Mouse (Mus musculus) E14TG2a.4 (cell line): ENCODE measurements around the gene Bco1.

Source experiments
- H3K27me3 ChIP-seq: 2 replicates; pipeline ENCODE4 v1.6.1; 2014; ENCODE audit warnings: low read length, control low read depth; ENCODE audit not compliant: insufficient read depth
- H3K36me3 ChIP-seq: 2 replicates; pipeline ENCODE4 v1.6.1; 2014; ENCODE audit warnings: low read length, control low read depth; ENCODE audit not compliant: insufficient read depth
- H3K4me1 ChIP-seq: replicated peaks from 2 replicates; pipeline ENCODE4 v1.6.1; 2014; ENCODE audit warnings: low read depth, low read length, control low read depth
- H3K4me3 ChIP-seq: replicated peaks from 2 replicates; pipeline ENCODE4 v1.5.1; 2014; ENCODE audit warnings: mild to moderate bottlenecking, low read length
- H3K9me3 ChIP-seq: 2 replicates; pipeline ENCODE4 v1.6.1; 2014; ENCODE audit warnings: low read length, control low read depth
- CTCF ChIP-seq: conservative IDR thresholded peaks from 2 replicates; pipeline ENCODE4 v1.5.1; 2014; ENCODE audit warnings: low read length
- NANOG ChIP-seq: IDR thresholded peaks from 2 replicates; pipeline ENCODE4 v1.6.1; 2014; ENCODE audit warnings: borderline replicate concordance, low read length, mixed read lengths
- POU5F1 ChIP-seq: IDR thresholded peaks from 2 replicates; pipeline ENCODE4 v1.6.1; 2014; ENCODE audit warnings: low read length, borderline replicate concordance

Bco1 gene

GRCm38 (mm10) chr8:117095647-117096046 lies at the start of gene Bco1:
Bco1 (plus strand) TSS chr8:117095854.
- H3K9me3 ChIP-seq: peaks cover 11% of the 10 kb centered on the region
- H3K4me1 ChIP-seq: peaks cover 6% of the 10 kb centered on the region; the same call in 1 of the 2 replicates
- peaks cover 25% of the 10 kb centered on the region for H3K27me3 ChIP-seq
- TF ChIP-seq NANOG (no peak), POU5F1 (no peak)
- H3K4me3 ChIP-seq: no peak within 1 kb of the TSS
- H3K36me3 ChIP-seq: no peaks in the 10 kb centered on the region

GRCm38 (mm10) chr8:117049444-117049843 lies 46.2 kb upstream of the Bco1 start:
- no peaks in the 10 kb centered on the region; the same call in 1 of the 2 replicates for H3K4me1 ChIP-seq
- peaks cover 28% of the 10 kb centered on the region for H3K27me3 ChIP-seq
- no peaks in the 10 kb centered on the region for H3K36me3 ChIP-seq
- no peak overlapping the region for H3K4me3 ChIP-seq
- TF ChIP-seq NANOG (no peak), CTCF (peak; percentile 63)
- no peaks in the 10 kb centered on the region for H3K9me3 ChIP-seq

DNA sequence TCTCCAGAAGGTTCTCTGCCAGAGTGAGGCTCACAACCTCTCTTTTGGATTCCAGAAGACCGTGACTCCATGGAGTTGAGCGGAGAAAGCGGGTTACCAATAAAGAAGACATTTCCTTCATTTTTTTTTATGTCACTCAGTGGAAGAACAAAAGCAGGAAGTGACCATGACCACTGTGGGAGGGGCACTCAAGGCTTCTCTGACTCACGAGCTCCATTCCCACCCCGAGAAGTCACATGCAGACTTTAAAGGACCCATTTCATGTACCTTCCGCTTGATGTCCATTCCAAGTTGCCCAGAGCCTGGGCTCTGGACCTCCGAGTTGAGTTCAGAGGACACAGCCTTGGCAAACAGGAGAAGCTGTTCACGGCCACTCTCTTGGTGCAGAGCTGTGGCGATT lies 44.9 kb upstream of the Bco1 start:
- TF ChIP-seq POU5F1: no peak
- TF ChIP-seq CTCF: no peak
- no peak for TF ChIP-seq NANOG
- no peaks in the 10 kb centered on the region; the same call in 1 of the 2 replicates for H3K4me1 ChIP-seq
- no peaks in the 10 kb centered on the region for H3K9me3 ChIP-seq
- H3K4me3 ChIP-seq: no peak overlapping the region
- H3K36me3 ChIP-seq: no peaks in the 10 kb centered on the region
- H3K27me3 ChIP-seq: peaks cover 26% of the 10 kb centered on the region

DNA sequence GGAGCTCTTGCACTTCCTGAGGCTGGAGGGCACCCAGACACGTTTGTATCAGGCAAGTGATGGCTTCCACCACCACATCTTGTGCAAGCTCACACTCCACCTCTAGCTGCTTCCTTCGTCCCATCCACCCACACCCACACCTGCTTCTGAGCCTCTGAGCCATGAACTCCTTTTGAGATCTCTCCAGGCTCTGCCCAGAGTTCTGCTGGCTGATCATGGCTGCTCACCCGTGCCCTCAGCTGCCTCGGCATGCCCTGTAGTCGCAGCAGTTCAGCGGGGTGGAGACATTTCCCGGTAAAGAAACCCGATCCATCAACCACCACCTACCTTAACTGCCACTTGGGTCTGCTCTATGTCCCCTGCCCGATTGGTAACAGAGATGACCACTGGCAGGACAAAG lies 44.3 kb upstream of the Bco1 start:
- Histone ChIP-seq H3K4me1 (no peaks in the 10 kb centered on the region; the same call in 1 of the 2 replicates), H3K36me3 (no peaks in the 10 kb centered on the region), H3K4me3 (no peak overlapping the region), H3K27me3 (peaks cover 31% of the 10 kb centered on the region), H3K9me3 (no peaks in the 10 kb centered on the region)
- no peak for TF ChIP-seq POU5F1

- Histone ChIP-seq H3K4me1 (no peaks in the 10 kb centered on the region; the same call in 1 of the 2 replicates), H3K9me3 (no peaks in the 10 kb centered on the region), H3K4me3 (no peak overlapping the region), H3K27me3 (peaks cover 36% of the 10 kb centered on the region), H3K36me3 (no peaks in the 10 kb centered on the region)
- TF ChIP-seq CTCF: peak; percentile 44; the same call in 1 of the 2 replicates
- TF ChIP-seq NANOG: no peak
Observed at GRCm38 (mm10) chr8:117053135-117054079, 42.2 kb upstream of the Bco1 start.

- Histone ChIP-seq H3K27me3 (peaks cover 36% of the 10 kb centered on the region), H3K36me3 (no peaks in the 10 kb centered on the region), H3K4me3 (no peak overlapping the region), H3K4me1 (peaks cover 7% of the 10 kb centered on the region), H3K9me3 (no peaks in the 10 kb centered on the region)
- TF ChIP-seq CTCF (no peak), NANOG (no peak), POU5F1 (no peak)
Observed at GRCm38 (mm10) chr8:117054146-117054545, 41.5 kb upstream of the Bco1 start.

GRCm38 (mm10) chr8:117055097-117055496 lies 40.6 kb upstream of the Bco1 start:
- Histone ChIP-seq H3K27me3 (peaks cover 31% of the 10 kb centered on the region), H3K9me3 (no peaks in the 10 kb centered on the region), H3K4me1 (peaks cover 11% of the 10 kb centered on the region), H3K4me3 (no peak overlapping the region), H3K36me3 (no peaks in the 10 kb centered on the region)
- TF ChIP-seq NANOG (no peak), POU5F1 (no peak), CTCF (no peak)

- Histone ChIP-seq H3K36me3 (no peaks in the 10 kb centered on the region), H3K27me3 (peaks cover 25% of the 10 kb centered on the region), H3K4me1 (peaks cover 22% of the 10 kb centered on the region), H3K9me3 (no peaks in the 10 kb centered on the region), H3K4me3 (peak overlapping the region; percentile 59)
- TF ChIP-seq NANOG (no peak), CTCF (no peak), POU5F1 (no peak)
Observed at GRCm38 (mm10) chr8:117059021-117059420, 36.6 kb upstream of the Bco1 start.

- peaks cover 23% of the 10 kb centered on the region for H3K4me1 ChIP-seq
- peaks cover 37% of the 10 kb centered on the region for H3K27me3 ChIP-seq
- no peak for TF ChIP-seq POU5F1
- TF ChIP-seq NANOG: no peak
- TF ChIP-seq CTCF: peak; percentile 25
Observed at GRCm38 (mm10) chr8:117060306-117060705, 35.3 kb upstream of the Bco1 start.

More at GRCm38 (mm10) chr8:117060306-117060705, 35.3 kb upstream of the Bco1 start:
- H3K36me3 ChIP-seq: no peaks in the 10 kb centered on the region
- H3K4me3 ChIP-seq: no peak overlapping the region
- no peaks in the 10 kb centered on the region for H3K9me3 ChIP-seq
